Mouse (Mus musculus): ENCODE results near the gene Fgfr2.

DNA sequence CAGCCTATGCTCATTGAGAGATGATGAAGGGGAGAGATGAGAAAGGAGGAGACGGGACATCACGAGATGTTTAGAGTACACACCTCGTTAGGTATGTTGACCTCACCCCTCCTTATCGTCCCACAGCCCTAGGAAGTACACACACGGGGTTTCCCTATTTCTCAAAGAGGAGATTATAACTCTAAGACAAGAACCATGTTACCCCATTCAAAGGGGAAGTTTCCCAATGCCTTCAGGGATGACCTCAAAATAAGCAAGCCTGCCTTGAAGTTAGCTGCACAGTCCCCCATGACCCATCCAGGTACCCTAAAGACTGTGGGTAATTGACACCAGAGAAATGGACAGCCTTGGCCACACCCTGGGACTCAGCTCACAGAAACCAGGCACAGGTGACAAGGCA lies 657.3 kb downstream of the Fgfr2 start:
- TF ChIP-seq MYOG (IDR thresholded peaks at IDR 0.05; ENCODE audit: control insufficient read depth, extremely low read depth, insufficient read length) (no peak), CTCF (IDR thresholded peaks at IDR 0.05; ENCODE audit: control insufficient read depth, insufficient read depth, insufficient read length) (no peak), USF1 (IDR thresholded peaks at IDR 0.05; ENCODE audit: low read depth) (no peak), FOSL1 (IDR thresholded peaks at IDR 0.05; ENCODE audit: insufficient read depth, low read length, poor library complexity, severe bottlenecking) (no peak), MYOD1 (IDR thresholded peaks at IDR 0.05; ENCODE audit: control insufficient read depth, insufficient read length, low read depth) (no peak)
